Mouse (Mus musculus): ENCODE measurements around the gene Trpm2. TPM values are rescaled to one million over a fixed set of nuclear protein-coding genes. Genes with fewer than 3 reads are reported as not detected.

Gene Trpm2
- total RNA-seq, 1 experiment from 2014 or later, result 2.4 TPM

Other genes starting within 250 kb of the Trpm2 start
- not detected in 2 replicates for gene Krtap12-1, start 250.0 kb downstream of the Trpm2 start, total RNA-seq (2021)
- not detected in 2 replicates for gene Gm10100, start 244.1 kb downstream of the Trpm2 start, total RNA-seq (2021)
- gene Gm18596, start 227.9 kb downstream of the Trpm2 start, total RNA-seq (2021), result not detected in 2 replicates
- not detected in 2 replicates for gene Gm9736, start 219.2 kb downstream of the Trpm2 start, total RNA-seq (2021)
- gene Gm3233, start 210.9 kb downstream of the Trpm2 start, total RNA-seq (2021), result not detected in 2 replicates
- not detected in 2 replicates for gene Gm3238, start 199.2 kb downstream of the Trpm2 start, total RNA-seq (2021)
- not detected in 2 replicates for gene Gm7138, start 193.6 kb downstream of the Trpm2 start, total RNA-seq (2021)
- gene Gm3250, start 188.0 kb downstream of the Trpm2 start, total RNA-seq (2021), result not detected in 2 replicates
- not detected in 2 replicates for gene Gm7137, start 182.4 kb downstream of the Trpm2 start, total RNA-seq (2021)
- gene Gm9639, start 175.5 kb downstream of the Trpm2 start, total RNA-seq (2021), result not detected in 2 replicates
- not detected in 2 replicates for gene Gm19668, start 171.4 kb downstream of the Trpm2 start, total RNA-seq (2021)
- gene Gm9507, start 158.7 kb downstream of the Trpm2 start, total RNA-seq (2021), result not detected in 2 replicates
- not detected in 2 replicates for gene Gm2696, start 155.9 kb downstream of the Trpm2 start, total RNA-seq (2021)
- gene Krtap10-4, start 143.5 kb downstream of the Trpm2 start, total RNA-seq (2021), result not detected in 2 replicates
- gene Krtap10-10, start 134.6 kb downstream of the Trpm2 start, total RNA-seq (2021), result not detected in 2 replicates
- not detected in 2 replicates for gene Gm36176, start 123.8 kb downstream of the Trpm2 start, total RNA-seq (2021)
- gene Gm10318, start 117.7 kb downstream of the Trpm2 start, total RNA-seq (2021), result not detected in 2 replicates
- not detected in 2 replicates for gene Gm3285, start 108.6 kb downstream of the Trpm2 start, total RNA-seq (2021)
- gene Lrrc3, start 68.0 kb downstream of the Trpm2 start, total RNA-seq (2021), result 7.6 and 14.0 TPM in 2 replicates
- gene 1810043G02Rik, start 8.0 kb upstream of the Trpm2 start, total RNA-seq (2021), result 15.4 and 17.5 TPM in 2 replicates
- gene Pfkl, start 39.5 kb upstream of the Trpm2 start, total RNA-seq (2021), result 144 and 165 TPM in 2 replicates
- 7.2 and 8.4 TPM in 2 replicates for gene Dnmt3l, start 71.4 kb upstream of the Trpm2 start, total RNA-seq (2021)
- not detected in 2 replicates for gene Aire, start 73.0 kb upstream of the Trpm2 start, total RNA-seq (2021)
- 9.8 and 19.8 TPM in 2 replicates for gene Icosl, start 98.7 kb upstream of the Trpm2 start, total RNA-seq (2021)
- gene D10Jhu81e, start 199.2 kb upstream of the Trpm2 start, total RNA-seq (2021), result 249 and 251 TPM in 2 replicates
- gene Pwp2, start 214.6 kb upstream of the Trpm2 start, total RNA-seq (2021), result 16.5 and 17.9 TPM in 2 replicates

Measured in adrenal gland, postnatal 14 days (tissue).